Mouse (Mus musculus): ENCODE measurements around the gene Bicd2. TPM values are rescaled to one million over a fixed set of nuclear protein-coding genes. Genes with fewer than 3 reads are reported as not detected.

Gene Bicd2
- total RNA-seq, 1 experiment from 2014 or later, result 27.0 TPM

- peak; percentile 76 for ATAC-seq (ENCODE audit: extremely low read depth, insufficient number of reproducible peaks, low FRiP score, poor library complexity, severe bottlenecking)
These were observed 39.8 kb downstream of the Bicd2 start for GRCm38 (mm10) chr13:49381230-49381629.

- no peak for ATAC-seq (ENCODE audit: extremely low read depth, insufficient number of reproducible peaks, low FRiP score, poor library complexity, severe bottlenecking)
These were observed 41.6 kb downstream of the Bicd2 start for GRCm38 (mm10) chr13:49382997-49383396.

GRCm38 (mm10) chr13:49384751-49385463, 43.5 kb downstream of the Bicd2 start:
- no peak for ATAC-seq (ENCODE audit: extremely low read depth, insufficient number of reproducible peaks, low FRiP score, poor library complexity, severe bottlenecking)

- no peak for ATAC-seq (ENCODE audit: extremely low read depth, insufficient number of reproducible peaks, low FRiP score, poor library complexity, severe bottlenecking)
These were observed 50.0 kb downstream of the Bicd2 start for GRCm38 (mm10) chr13:49391374-49391773.

GRCm38 (mm10) chr13:49393579-49393978, 52.2 kb downstream of the Bicd2 start:
- ATAC-seq (ENCODE audit: extremely low read depth, insufficient number of reproducible peaks, low FRiP score, poor library complexity, severe bottlenecking), result no peak

- ATAC-seq (ENCODE audit: extremely low read depth, insufficient number of reproducible peaks, low FRiP score, poor library complexity, severe bottlenecking), result 0 out of 2 replicates have a peak, but pooled peaks have one; percentile 4
These were observed 53.6 kb downstream of the Bicd2 start for GRCm38 (mm10) chr13:49394886-49395447.

GRCm38 (mm10) chr13:49396798-49397197, 55.4 kb downstream of the Bicd2 start:
- ATAC-seq (ENCODE audit: extremely low read depth, insufficient number of reproducible peaks, low FRiP score, poor library complexity, severe bottlenecking), result no peak

GRCm38 (mm10) chr13:49398191-49398590, 56.8 kb downstream of the Bicd2 start:
- ATAC-seq (ENCODE audit: extremely low read depth, insufficient number of reproducible peaks, low FRiP score, poor library complexity, severe bottlenecking), result no peak

- ATAC-seq (ENCODE audit: extremely low read depth, insufficient number of reproducible peaks, low FRiP score, poor library complexity, severe bottlenecking), result no peak
These were observed 58.8 kb downstream of the Bicd2 start for GRCm38 (mm10) chr13:49400139-49400538.

GRCm38 (mm10) chr13:49402628-49403027, 61.2 kb downstream of the Bicd2 start:
- no peak for ATAC-seq (ENCODE audit: extremely low read depth, insufficient number of reproducible peaks, low FRiP score, poor library complexity, severe bottlenecking)

- no peak for ATAC-seq (ENCODE audit: extremely low read depth, insufficient number of reproducible peaks, low FRiP score, poor library complexity, severe bottlenecking)
These were observed 66.4 kb downstream of the Bicd2 start for GRCm38 (mm10) chr13:49407795-49408194.

- peak; percentile 94 for ATAC-seq (ENCODE audit: extremely low read depth, insufficient number of reproducible peaks, low FRiP score, poor library complexity, severe bottlenecking)
These were observed 79.6 kb downstream of the Bicd2 start, which contains the start of gene Ippk for GRCm38 (mm10) chr13:49420754-49421605. Ippk (plus strand) TSS chr13:49421249.

GRCm38 (mm10) chr13:49421606-49421917, 80.2 kb downstream of the Bicd2 start:
- no peak for ATAC-seq (ENCODE audit: extremely low read depth, insufficient number of reproducible peaks, low FRiP score, poor library complexity, severe bottlenecking)

- ATAC-seq (ENCODE audit: extremely low read depth, insufficient number of reproducible peaks, low FRiP score, poor library complexity, severe bottlenecking), result no peak
These were observed 80.6 kb downstream of the Bicd2 start for GRCm38 (mm10) chr13:49421959-49422358.

GRCm38 (mm10) chr13:49426736-49427135, 85.4 kb downstream of the Bicd2 start:
- no peak for ATAC-seq (ENCODE audit: extremely low read depth, insufficient number of reproducible peaks, low FRiP score, poor library complexity, severe bottlenecking)

- ATAC-seq (ENCODE audit: extremely low read depth, insufficient number of reproducible peaks, low FRiP score, poor library complexity, severe bottlenecking), result no peak
These were observed 86.8 kb downstream of the Bicd2 start for GRCm38 (mm10) chr13:49428042-49428675.

- ATAC-seq (ENCODE audit: extremely low read depth, insufficient number of reproducible peaks, low FRiP score, poor library complexity, severe bottlenecking), result no peak
These were observed 89.1 kb downstream of the Bicd2 start for GRCm38 (mm10) chr13:49430529-49430928.

- ATAC-seq (ENCODE audit: extremely low read depth, insufficient number of reproducible peaks, low FRiP score, poor library complexity, severe bottlenecking), result no peak
These were observed 92.1 kb downstream of the Bicd2 start for GRCm38 (mm10) chr13:49433268-49434029.

- no peak for ATAC-seq (ENCODE audit: extremely low read depth, insufficient number of reproducible peaks, low FRiP score, poor library complexity, severe bottlenecking)
These were observed 94.4 kb downstream of the Bicd2 start for GRCm38 (mm10) chr13:49435745-49436144.
